Mouse (Mus musculus) intestine, postnatal 0 days (tissue): ENCODE measurements around the gene Sptb. TPM values are rescaled to one million over a fixed set of nuclear protein-coding genes. Genes with fewer than 3 reads are reported as not detected.
A peak's percentile ranks its signal among the peaks of the same experiment; 100 is the strongest.

Experiments
- ATAC-seq: fragments of 200-750 bp; cut with Nextera tagmentation; 2 replicates; pipeline ENCODE4 v1.8.0; 2017; ENCODE audit warnings: mild to moderate bottlenecking, moderate TSS enrichment, moderate library complexity
- H3K27ac ChIP-seq: fragments of 300-500 bp; sonication (generic); 2 replicates; pipeline ENCODE4 v1.5.1; 2014; ENCODE audit warnings: mild to moderate bottlenecking, low read depth, low read length, moderate library complexity
- H3K27me3 ChIP-seq: fragments of 300-500 bp; sonication (generic); replicated peaks from 2 replicates; pipeline ENCODE4 v1.6.1; 2014; ENCODE audit warnings: low read length, mixed read lengths; ENCODE audit not compliant: control insufficient read depth, insufficient read depth
- H3K36me3 ChIP-seq: fragments of 300-500 bp; sonication (generic); 2 replicates; pipeline ENCODE4 v1.6.1; 2014; ENCODE audit warnings: mild to moderate bottlenecking, moderate library complexity; ENCODE audit not compliant: control insufficient read depth, insufficient read depth
- H3K4me1 ChIP-seq: fragments of 300-500 bp; sonication (generic); replicated peaks from 2 replicates; pipeline ENCODE4 v1.6.1; 2014; ENCODE audit warnings: antibody characterized with exemption, low read length, mixed read lengths; ENCODE audit not compliant: control insufficient read depth, insufficient read depth
- H3K4me2 ChIP-seq: fragments of 300-500 bp; sonication (generic); replicated peaks from 2 replicates; pipeline ENCODE4 v1.6.1; 2014; ENCODE audit warnings: low read depth, mild to moderate bottlenecking, moderate library complexity
- H3K4me3 ChIP-seq: fragments of 300-500 bp; sonication (generic); 2 replicates; pipeline ENCODE4 v1.5.1; 2014; ENCODE audit warnings: low read depth, low read length
- H3K9ac ChIP-seq: fragments of 300-500 bp; sonication (generic); 2 replicates; pipeline ENCODE4 v1.6.1; 2014; ENCODE audit warnings: mild to moderate bottlenecking, low read depth, low read length
- H3K9me3 ChIP-seq: fragments of 300-500 bp; sonication (generic); 2 replicates; pipeline ENCODE4 v1.6.1; 2016; ENCODE audit warnings: mixed run types; ENCODE audit not compliant: control insufficient read depth
- CTCF ChIP-seq: sonication (generic); IDR thresholded peaks from 2 replicates; pipeline ENCODE4 v1.5.1; 2016; ENCODE audit warnings: low read depth, mild to moderate bottlenecking, control low read depth, antibody characterized with exemption, moderate library complexity
- WGBS: fragments of 180-500 bp; shearing (Covaris S2); extraction: QIAGEN DNeasy Blood & Tissue Kit; methylation state at CpG from one replicate; pipeline ENCODE4 v1.1.7; 2014; 5-methylcytosine and 5-hydroxymethylcytosine counted together
- polyA plus RNA-seq: library from polyadenylated mRNA; unstranded; fragments of >200 nt; fragmentation: Nextera tagmentation; extraction: Ambion mirVana; gene quantifications from 2 replicates; pipeline ENCODE4 v1.2.1, GENCODE M21; 2015

The Sptb gene
- polyA plus RNA-seq, 1 experiment from 2014 or later, result 0.35 TPM

- TF ChIP-seq CTCF, result no peak
- WGBS, result 73% methylated on average over 11 of the region's 11 CpGs
Observed at GRCm38 (mm10) chr12:76587357-76587756, 123.0 kb downstream of the Sptb start.

DNA sequence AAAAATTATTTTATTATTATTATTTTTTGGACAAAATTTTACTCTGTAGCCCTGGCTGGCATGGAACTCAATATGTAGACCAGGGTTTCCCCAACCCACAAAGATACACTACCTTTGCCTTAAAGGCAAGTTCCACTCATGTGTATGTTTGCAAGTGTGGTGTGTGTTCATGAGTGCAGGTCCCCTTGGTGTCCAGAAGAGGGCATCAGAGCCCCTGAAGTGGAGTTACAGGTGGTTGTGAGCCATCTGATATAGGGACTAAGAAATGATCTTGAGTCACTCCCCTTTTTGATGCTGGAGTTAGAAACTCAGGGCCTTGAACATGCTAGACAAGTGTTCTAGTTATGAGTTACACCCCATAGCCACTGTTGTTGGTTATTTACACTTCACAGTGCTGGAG lies 125.3 kb downstream of the Sptb start:
- H3K9me3 ChIP-seq, result no peaks in the 10 kb centered on the region
- peaks cover 11% of the 10 kb centered on the region; the same call in 1 of the 2 replicates for H3K36me3 ChIP-seq
- TF ChIP-seq CTCF, result peak; percentile 46
- H3K4me2 ChIP-seq, result no peak overlapping the region
- no peaks in the 10 kb centered on the region; the same call in 1 of the 2 replicates for H3K4me1 ChIP-seq
- no peaks in the 10 kb centered on the region for H3K27me3 ChIP-seq
- H3K27ac ChIP-seq, result no peak overlapping the region
- no peak for ATAC-seq
- H3K9ac ChIP-seq, result no peak overlapping the region
- H3K4me3 ChIP-seq, result no peak overlapping the region

More at GRCm38 (mm10) chr12:76587357-76587756, 123.0 kb downstream of the Sptb start:
- H3K9ac ChIP-seq, result no peak overlapping the region
- ATAC-seq, result no peak
- H3K4me1 ChIP-seq, result no peaks in the 10 kb centered on the region; the same call in 1 of the 2 replicates
- H3K9me3 ChIP-seq, result no peaks in the 10 kb centered on the region
- H3K27ac ChIP-seq, result no peak overlapping the region
- no peaks in the 10 kb centered on the region for H3K27me3 ChIP-seq
- H3K4me3 ChIP-seq, result no peak overlapping the region
- no peaks in the 10 kb centered on the region for H3K36me3 ChIP-seq
- H3K4me2 ChIP-seq, result no peak overlapping the region

GRCm38 (mm10) chr12:76583454-76583853 lies 126.9 kb downstream of the Sptb start:
- no peak for TF ChIP-seq CTCF
- H3K9me3 ChIP-seq, result no peaks in the 10 kb centered on the region
- H3K36me3 ChIP-seq, result peaks cover 24% of the 10 kb centered on the region
- H3K9ac ChIP-seq, result no peak overlapping the region
- 93% methylated on average over 7 of the region's 7 CpGs for WGBS
- no peak for ATAC-seq
- no peaks in the 10 kb centered on the region for H3K27me3 ChIP-seq
- no peak overlapping the region for H3K4me2 ChIP-seq
- H3K4me1 ChIP-seq, result no peaks in the 10 kb centered on the region
- H3K27ac ChIP-seq, result no peak overlapping the region
- no peak overlapping the region for H3K4me3 ChIP-seq

GRCm38 (mm10) chr12:76582841-76583240 lies 127.5 kb downstream of the Sptb start:
- no peak for TF ChIP-seq CTCF
- H3K4me1 ChIP-seq, result 0 out of 2 replicates have a peak, but pooled peaks cover 2% of the 10 kb centered on the region
- no peak overlapping the region for H3K4me3 ChIP-seq
- H3K27ac ChIP-seq, result no peak overlapping the region
- H3K4me2 ChIP-seq, result no peak overlapping the region
- H3K27me3 ChIP-seq, result no peaks in the 10 kb centered on the region
- H3K36me3 ChIP-seq, result peaks cover 30% of the 10 kb centered on the region
- H3K9me3 ChIP-seq, result no peaks in the 10 kb centered on the region
- ATAC-seq, result no peak; the same call in 1 of the 2 replicates
- WGBS, result 27% methylated on average over 6 of the region's 6 CpGs
- no peak overlapping the region for H3K9ac ChIP-seq

GRCm38 (mm10) chr12:76582139-76582538 lies 128.2 kb downstream of the Sptb start:
- Histone ChIP-seq H3K9me3 (no peaks in the 10 kb centered on the region), H3K27me3 (no peaks in the 10 kb centered on the region), H3K4me2 (no peak overlapping the region), H3K27ac (no peak overlapping the region), H3K4me1 (0 out of 2 replicates have a peak, but pooled peaks cover 4% of the 10 kb centered on the region), H3K36me3 (peaks cover 37% of the 10 kb centered on the region), H3K9ac (no peak overlapping the region), H3K4me3 (no peak overlapping the region)
- ATAC-seq, result no peak
- 85% methylated on average over 3 of the region's 3 CpGs for WGBS
- TF ChIP-seq CTCF, result no peak

- no peak overlapping the region for H3K27ac ChIP-seq
- WGBS, result 58% methylated on average over 1 of the region's 1 CpGs
- no peaks in the 10 kb centered on the region for H3K27me3 ChIP-seq
Observed at GRCm38 (mm10) chr12:76579806-76580205, 130.5 kb downstream of the Sptb start.

DNA sequence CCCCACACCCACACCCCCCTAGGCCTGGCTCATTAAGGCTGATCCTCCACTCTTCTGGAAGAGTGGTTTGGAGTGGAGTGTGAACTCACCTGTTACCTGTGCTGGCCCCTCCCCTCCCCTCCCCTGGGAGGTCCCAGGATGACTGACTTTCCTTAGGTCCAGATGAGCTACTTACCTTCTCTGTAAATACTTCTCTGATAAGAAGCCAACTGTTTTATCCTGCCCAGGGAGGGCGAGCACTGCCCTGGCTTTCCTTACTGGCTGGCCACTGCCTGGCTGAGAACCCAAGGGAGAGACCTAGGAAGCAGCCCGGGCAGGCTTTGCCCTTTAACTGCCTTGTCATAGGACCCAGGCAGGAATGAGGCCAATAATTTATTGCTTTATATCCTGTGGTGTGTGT lies 131.9 kb downstream of the Sptb start:
- Histone ChIP-seq H3K36me3 (peaks cover 72% of the 10 kb centered on the region), H3K4me1 (0 out of 2 replicates have a peak, but pooled peaks cover 4% of the 10 kb centered on the region), H3K4me3 (no peak overlapping the region), H3K4me2 (no peak overlapping the region), H3K27ac (peak overlapping the region; percentile 43), H3K9ac (no peak overlapping the region), H3K27me3 (no peaks in the 10 kb centered on the region), H3K9me3 (no peaks in the 10 kb centered on the region)
- TF ChIP-seq CTCF, result no peak
- ATAC-seq, result peak; percentile 70
- WGBS, result 42% methylated on average over 2 of the region's 2 CpGs

More at GRCm38 (mm10) chr12:76579806-76580205, 130.5 kb downstream of the Sptb start:
- 0 out of 2 replicates have a peak, but pooled peaks cover 4% of the 10 kb centered on the region for H3K4me1 ChIP-seq
- H3K9me3 ChIP-seq, result no peaks in the 10 kb centered on the region
- no peak overlapping the region for H3K9ac ChIP-seq
- ATAC-seq, result no peak
- H3K4me2 ChIP-seq, result no peak overlapping the region
- no peak for TF ChIP-seq CTCF
- no peak overlapping the region for H3K4me3 ChIP-seq
- H3K36me3 ChIP-seq, result peaks cover 60% of the 10 kb centered on the region
